Mouse (Mus musculus) neutrophil, adult 5-6 weeks (primary cell): ENCODE measurements around the gene Cryba4. TPM values are rescaled to one million over a fixed set of nuclear protein-coding genes. Genes with fewer than 3 reads are reported as not detected.

Experiments used
- ATAC-seq: fragments of 151-379, 151-347 bp; 2 replicates; pipeline ENCODE4 v1.8.0; 2017; ENCODE audit warnings: mild to moderate bottlenecking, moderate TSS enrichment; ENCODE audit not compliant: insufficient number of reproducible peaks, poor library complexity, low FRiP score, severe bottlenecking; ENCODE audit errors: extremely low read depth
- total RNA-seq: library from RNA; stranded (forward); fragments of 200-1000 nt; gene quantifications from 2 replicates; pipeline ENCODE4 v1.2.3, GENCODE M21; 2017

Gene Cryba4
- total RNA-seq, 1 experiment from 2014 or later = 1.2 TPM

GRCm38 (mm10) chr5:112243539-112244274 lies 8.6 kb downstream of the Cryba4 start:
- no peak for ATAC-seq

DNA sequence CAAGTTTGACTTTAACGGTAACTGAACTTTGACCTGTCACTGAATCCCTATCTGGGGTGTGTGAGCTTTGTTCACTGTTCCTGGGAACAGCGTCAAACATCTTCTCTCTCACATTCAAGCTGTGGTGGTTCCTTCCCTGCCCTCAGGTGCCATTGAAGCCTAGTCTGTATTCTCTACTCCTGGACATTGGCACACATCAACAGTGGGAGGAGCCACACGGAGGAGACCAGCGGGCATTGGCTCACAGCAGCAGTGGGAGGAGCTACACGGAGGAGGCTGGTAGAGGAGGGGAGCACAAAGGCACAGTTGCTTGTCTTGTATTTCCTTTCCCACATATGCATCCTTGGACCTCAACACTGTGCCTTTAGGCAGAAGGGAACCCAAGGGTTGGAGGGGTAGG lies 9.3 kb downstream of the Cryba4 start:
- ATAC-seq = no peak

DNA sequence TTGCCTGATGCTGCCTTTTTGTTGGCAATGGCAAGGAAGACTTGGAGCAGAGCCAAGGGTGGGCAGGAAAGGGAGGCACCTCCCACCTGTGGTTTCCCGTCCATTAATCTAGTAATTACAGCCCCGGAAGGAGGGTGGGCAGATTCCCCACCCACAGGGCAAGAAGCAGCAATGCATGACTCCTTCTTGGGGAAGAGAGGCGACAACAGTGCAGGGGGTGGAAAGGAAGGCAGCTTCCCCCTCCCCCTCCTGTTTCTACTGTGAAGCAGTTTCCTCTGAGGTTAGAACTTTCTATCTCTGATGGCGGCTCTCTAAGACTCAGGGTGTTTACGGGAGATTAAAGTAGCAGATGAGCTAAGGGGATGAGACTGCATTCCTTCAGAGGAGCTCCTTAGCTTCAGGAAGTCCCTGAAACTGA lies 9.9 kb downstream of the Cryba4 start:
- peak; percentile 17; the same call in 1 of the 2 replicates for ATAC-seq

DNA sequence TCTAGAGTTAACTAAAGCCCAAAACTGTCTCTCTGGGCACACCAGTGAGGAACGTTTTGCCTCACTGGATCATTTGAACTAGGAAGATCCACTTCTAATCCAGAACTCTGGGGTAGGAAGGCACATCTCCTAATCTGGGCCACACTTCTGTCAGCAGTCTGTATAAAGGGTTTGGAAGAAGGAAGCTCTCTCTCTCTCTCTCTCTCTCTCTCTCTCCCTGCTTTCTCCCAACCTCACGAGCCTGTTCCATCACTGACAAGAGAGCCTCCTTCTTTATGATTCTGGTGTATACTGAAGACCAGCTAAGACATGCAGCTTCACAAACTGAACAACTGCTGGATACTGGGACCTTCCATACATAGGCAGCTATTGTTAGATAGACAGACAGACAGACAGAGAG lies 10.5 kb downstream of the Cryba4 start:
- no peak for ATAC-seq

- peak; percentile 85 for ATAC-seq
These were observed 11.6 kb downstream of the Cryba4 start for GRCm38 (mm10) chr5:112240761-112241160.

DNA sequence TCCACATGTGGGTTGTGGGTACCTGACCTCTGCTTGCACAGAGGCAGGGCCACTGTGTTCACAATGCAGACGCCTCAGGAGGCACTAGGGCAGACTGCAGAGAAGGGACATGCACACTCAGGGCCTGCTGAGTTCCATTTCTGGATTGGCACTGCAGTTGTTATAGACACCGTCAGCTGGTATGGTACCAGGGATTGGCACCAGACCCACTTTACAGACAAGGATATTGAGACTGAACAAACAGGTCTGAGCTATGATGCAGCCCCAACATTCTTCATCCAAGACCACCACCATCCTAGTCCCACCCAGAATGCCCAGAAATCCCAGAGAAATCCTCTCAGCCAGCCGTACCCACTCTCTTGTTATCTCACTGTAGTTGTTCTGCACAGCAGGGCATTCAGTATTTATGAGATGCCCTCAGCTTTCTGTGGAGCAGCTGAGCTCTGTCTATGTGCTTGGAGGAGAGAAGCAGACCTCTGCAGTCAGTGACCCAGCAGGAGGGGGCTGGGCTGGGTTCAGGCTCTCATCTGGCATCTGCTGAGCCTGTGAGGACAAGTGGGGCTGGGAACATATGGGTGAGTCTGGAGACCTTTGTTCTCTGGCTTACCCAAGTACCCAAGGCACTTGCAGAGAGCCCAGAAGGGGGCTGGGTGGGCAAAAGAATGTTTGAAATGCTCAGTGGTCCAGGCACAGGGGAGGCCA lies 13.4 kb downstream of the Cryba4 start:
- ATAC-seq = no peak

GRCm38 (mm10) chr5:112237866-112238570 lies 14.3 kb downstream of the Cryba4 start:
- no peak for ATAC-seq

- ATAC-seq = no peak
These were observed 14.9 kb downstream of the Cryba4 start for GRCm38 (mm10) chr5:112237439-112237838.

- ATAC-seq = no peak
These were observed 15.7 kb downstream of the Cryba4 start for GRCm38 (mm10) chr5:112236631-112237030.

DNA sequence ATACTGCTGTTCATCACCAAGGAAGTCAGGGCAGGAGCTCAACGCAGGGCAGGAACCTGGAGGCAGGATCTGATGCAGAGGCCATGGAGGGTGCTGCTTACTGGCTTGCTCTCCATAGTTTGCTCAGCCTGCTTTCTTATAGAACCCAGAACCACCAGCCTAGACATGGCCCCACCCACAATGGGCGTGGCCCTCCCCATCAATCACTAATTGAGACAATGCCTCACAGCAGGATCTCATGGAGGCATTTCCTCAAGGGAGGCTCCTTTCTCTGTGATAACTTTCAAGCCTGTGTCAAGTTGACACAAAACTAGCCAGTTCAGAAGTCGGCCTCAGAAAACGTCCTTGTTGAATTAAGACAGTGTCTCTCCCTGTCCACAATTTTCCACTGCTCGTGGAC lies 16.5 kb downstream of the Cryba4 start:
- no peak for ATAC-seq

DNA sequence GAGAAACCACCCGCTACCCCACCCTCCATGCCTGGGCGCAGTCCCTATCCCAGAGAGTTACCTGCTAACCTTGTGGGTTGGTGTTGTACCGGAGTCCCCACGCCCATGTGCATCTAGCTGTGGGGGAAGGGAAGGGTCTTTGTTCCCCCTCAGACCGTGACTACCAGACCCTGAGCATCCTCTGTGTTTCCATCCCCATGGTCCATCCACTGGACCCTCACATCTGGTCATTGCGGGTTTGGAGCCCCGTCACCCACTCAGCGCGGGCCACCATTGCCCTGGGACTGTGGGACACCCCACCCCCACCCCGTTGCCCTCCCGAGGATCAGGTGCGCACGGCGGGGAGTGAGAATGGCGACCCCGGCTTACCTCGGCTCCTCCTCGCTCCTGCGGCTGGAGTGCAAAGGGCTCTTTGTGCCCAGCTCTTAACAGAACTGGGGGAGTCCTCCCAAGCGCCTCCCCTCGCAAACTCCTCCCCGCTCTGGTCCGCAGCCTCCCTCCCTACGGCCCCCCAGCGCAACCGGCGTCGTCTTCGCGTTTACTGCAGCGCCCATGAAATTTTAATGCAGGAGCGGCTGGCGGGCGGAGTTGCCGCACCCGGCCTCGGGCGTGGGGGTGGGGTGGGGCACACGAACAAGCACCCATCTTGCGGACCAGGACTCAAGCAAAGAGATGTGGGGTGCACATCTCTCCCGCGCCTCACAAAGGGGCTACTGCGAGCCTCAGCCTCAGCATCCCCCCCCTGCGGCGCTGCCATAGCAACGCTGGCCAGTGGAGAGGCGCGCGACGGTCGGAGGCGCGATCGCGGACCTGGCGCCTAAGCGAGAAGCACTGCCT lies 23.9 kb downstream of the Cryba4 start:
- no peak for ATAC-seq

DNA sequence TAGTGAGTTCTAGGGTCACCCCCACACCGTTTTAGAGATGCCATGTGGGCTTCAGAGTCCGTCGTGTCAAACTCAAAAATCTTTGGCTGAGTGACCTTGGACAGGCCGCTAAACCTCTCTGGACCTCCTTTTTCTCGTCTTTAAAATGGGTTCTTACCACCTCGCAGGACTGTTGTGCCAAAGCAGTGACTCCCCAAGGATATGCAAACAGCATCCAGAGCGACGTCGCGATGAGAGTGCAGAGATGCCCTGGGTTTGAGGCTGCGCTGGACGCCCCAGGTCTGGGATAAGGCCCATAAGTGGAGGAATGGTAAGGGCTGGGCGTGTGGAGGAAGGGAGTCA lies 24.4 kb downstream of the Cryba4 start:
- no peak for ATAC-seq

DNA sequence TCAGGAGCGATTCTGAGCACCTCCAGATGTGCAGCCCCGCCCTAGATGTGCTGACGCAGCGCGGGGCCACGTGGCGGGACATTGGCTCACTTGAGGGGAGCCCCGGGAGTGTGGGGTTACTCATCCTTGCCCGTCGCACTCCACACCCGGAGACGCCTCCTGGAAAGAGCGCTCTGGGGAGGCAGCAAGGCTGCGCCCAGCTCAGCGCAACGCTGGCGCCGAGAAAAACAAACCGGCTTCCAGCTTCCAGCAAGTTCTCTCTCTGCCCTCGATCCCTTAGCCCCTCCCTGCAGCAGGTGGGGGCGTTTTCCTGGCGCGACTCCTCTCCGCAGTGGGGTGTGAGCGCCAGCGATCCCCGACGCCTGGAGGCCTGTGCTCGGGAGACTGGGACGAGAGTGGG lies 25.0 kb downstream of the Cryba4 start:
- ATAC-seq = no peak

- ATAC-seq = no peak
These were observed 26.7 kb downstream of the Cryba4 start for GRCm38 (mm10) chr5:112225591-112225990.

DNA sequence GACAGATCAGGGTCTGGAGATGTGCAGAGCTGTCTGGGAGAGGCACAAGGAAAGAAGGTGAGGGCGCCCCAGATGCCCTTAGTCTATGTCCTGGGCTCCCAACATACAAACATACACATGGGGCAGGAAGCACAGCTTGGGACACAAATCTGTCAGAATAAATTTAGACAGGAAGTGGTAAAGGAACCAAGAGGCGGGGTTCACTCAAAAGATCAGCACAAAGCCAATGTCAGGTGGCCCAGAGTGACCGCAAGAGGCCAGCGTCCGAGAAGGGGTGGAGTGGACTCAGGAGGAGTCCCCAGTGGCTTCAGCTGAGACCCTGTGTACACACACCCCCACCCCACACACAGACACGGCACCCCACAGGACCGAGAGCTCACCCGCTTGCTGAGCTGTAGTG lies 32.1 kb downstream of the Cryba4 start:
- no peak for ATAC-seq

GRCm38 (mm10) chr5:112219398-112219797 lies 32.9 kb downstream of the Cryba4 start:
- no peak for ATAC-seq

- ATAC-seq = no peak
These were observed 33.6 kb downstream of the Cryba4 start for GRCm38 (mm10) chr5:112218679-112219078.

- ATAC-seq = no peak
These were observed 35.3 kb downstream of the Cryba4 start for GRCm38 (mm10) chr5:112217031-112217430.

DNA sequence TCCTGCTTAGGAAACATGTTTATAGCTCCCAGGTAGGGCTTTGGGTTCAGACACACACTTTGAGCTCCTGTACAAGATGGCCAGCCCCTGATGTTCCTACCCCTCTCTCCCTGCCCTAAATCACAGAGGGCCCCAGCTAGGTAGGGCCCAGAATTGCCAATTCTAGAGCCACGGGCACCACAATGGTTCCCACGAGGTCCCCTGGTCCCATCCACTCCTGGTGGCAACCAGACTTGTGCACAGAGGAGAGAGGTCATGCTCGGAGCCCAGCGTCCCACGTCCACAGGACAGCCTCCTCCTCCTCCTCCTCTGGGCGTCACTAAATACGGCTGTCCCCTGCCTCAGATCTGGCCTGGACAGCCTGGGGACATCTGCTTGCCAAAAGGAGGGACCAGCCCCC lies 36.0 kb downstream of the Cryba4 start:
- no peak for ATAC-seq
